Mouse (Mus musculus): Measurements from ENCODE around the gene Washc2. TPM values are rescaled to one million over a fixed set of nuclear protein-coding genes. Genes with fewer than 3 reads are reported as not detected.

The Washc2 gene
- polyA plus RNA-seq, 1 experiment from 2014 or later = 63.8 TPM

Other genes starting within 250 kb of the Washc2 start
- gene Plxnd1, start 213.0 kb upstream of the Washc2 start, polyA plus RNA-seq (2014; fragmentation: Nextera tagmentation; extraction: Ambion mirVana) = 11.6 and 14.7 TPM in 2 replicates
- 17.8 and 22.4 TPM in 2 replicates for gene Tmcc1, start 14.6 kb upstream of the Washc2 start, polyA plus RNA-seq (2014; fragmentation: Nextera tagmentation; extraction: Ambion mirVana)
- gene Zfand4, start 56.2 kb downstream of the Washc2 start, polyA plus RNA-seq (2014; fragmentation: Nextera tagmentation; extraction: Ambion mirVana) = 6.7 and 7.4 TPM in 2 replicates
- gene March8, start 130.0 kb downstream of the Washc2 start, polyA plus RNA-seq (2014; fragmentation: Nextera tagmentation; extraction: Ambion mirVana) = 69.4 and 74.3 TPM in 2 replicates